Mouse (Mus musculus) stomach, postnatal 0 days (tissue): ENCODE data around the gene Prim2.

Source experiments
- CTCF ChIP-seq: IDR thresholded peaks from 2 replicates; pipeline ENCODE4 v1.5.1; 2016; ENCODE audit warnings: antibody characterized with exemption, low read depth, mild to moderate bottlenecking, moderate library complexity
- EP300 ChIP-seq: optimal IDR thresholded peaks from 2 replicates; pipeline ENCODE3; 2016; ENCODE audit warnings: antibody characterized with exemption

GRCm38 (mm10) chr1:33649021-33649420 is 20.6 kb downstream of the Prim2 start:
- TF ChIP-seq CTCF (no peak), EP300 (no peak)
